Mouse (Mus musculus) small intestine, adult 10 weeks (tissue): Measurements from ENCODE around the gene Cfap65. TPM values are rescaled to one million over a fixed set of nuclear protein-coding genes. Genes with fewer than 3 reads are reported as not detected.

Experiments
- polyA plus RNA-seq: library from polyadenylated mRNA; stranded (reverse); fragments of 350-450 nt; fragmentation: Illumina TruSeq; extraction: RNeasy Lipid Tissue Mini Kit (QIAGEN cat#74804); gene quantifications from one replicate; pipeline ENCODE4 v1.2.3, GENCODE M21; 2014; ENCODE audit warnings: low replicate concordance

The Cfap65 gene
- not detected for polyA plus RNA-seq

GRCm38 (mm10) chr1:74935402-74935801, at the start of gene Cfap65:
Gene Cfap65, minus strand, starts transcription at chr1:74935599.

GRCm38 (mm10) chr1:74951556-74952210, 16.3 kb upstream of the Cfap65 start, which contains the start of gene Ihh:
Gene Ihh, minus strand, starts transcription at chr1:74951672.

GRCm38 (mm10) chr1:74893134-74893855, 42.1 kb downstream of the Cfap65 start, which contains the start of gene Cryba2:
Gene Cryba2, minus strand, starts transcription at chr1:74893143.

GRCm38 (mm10) chr1:74885369-74886042, 49.9 kb downstream of the Cfap65 start, which contains the start of gene Fev:
Gene Fev, minus strand, starts transcription at chr1:74885419.

GRCm38 (mm10) chr1:74854306-74855056, 80.9 kb downstream of the Cfap65 start, which contains the start of gene Cdk5r2:
Gene Cdk5r2, plus strand, starts transcription at chr1:74854934.

Other genes starting within 250 kb of the Cfap65 start
- gene Cyp27a1, start 222.0 kb downstream of the Cfap65 start, polyA plus RNA-seq: 12.9 TPM
- gene Prkag3, start 186.4 kb downstream of the Cfap65 start, polyA plus RNA-seq: 0.22 TPM
- gene Wnt6, start 163.7 kb downstream of the Cfap65 start, polyA plus RNA-seq: not detected
- gene Wnt10a, start 144.1 kb downstream of the Cfap65 start, polyA plus RNA-seq: not detected
- gene Cdk5r2, start 80.7 kb downstream of the Cfap65 start, polyA plus RNA-seq: not detected
- gene Fev, start 50.2 kb downstream of the Cfap65 start, polyA plus RNA-seq: 0.67 TPM
- gene Cryba2, start 42.5 kb downstream of the Cfap65 start, polyA plus RNA-seq: not detected
- 0.33 TPM for gene Ihh, start 16.1 kb upstream of the Cfap65 start, polyA plus RNA-seq
- gene Nhej1, start 189.6 kb upstream of the Cfap65 start, polyA plus RNA-seq: not detected
- gene Slc23a3, start 198.3 kb upstream of the Cfap65 start, polyA plus RNA-seq: not detected
- gene Cnppd1, start 207.1 kb upstream of the Cfap65 start, polyA plus RNA-seq: 8.0 TPM
- 4.2 TPM for gene Retreg2, start 207.2 kb upstream of the Cfap65 start, polyA plus RNA-seq
- gene Zfand2b, start 233.0 kb upstream of the Cfap65 start, polyA plus RNA-seq: 0.78 TPM
- gene Abcb6, start 244.8 kb upstream of the Cfap65 start, polyA plus RNA-seq: 3.8 TPM